Mouse (Mus musculus) naive thymus-derived CD4-positive, alpha-beta T cell, adult 2 months (primary cell): ENCODE results near the gene Mis18a.

Source experiments
- DNase-seq: peaks from one replicate; pipeline ENCODE4 v3.0.0-alpha.2; 2011; ENCODE audit warnings: low read depth

Mis18a gene

GRCm38 (mm10) chr16:90704161-90704825 lies 22.9 kb downstream of the Mis18a start:
- no peak for DNase-seq

DNA sequence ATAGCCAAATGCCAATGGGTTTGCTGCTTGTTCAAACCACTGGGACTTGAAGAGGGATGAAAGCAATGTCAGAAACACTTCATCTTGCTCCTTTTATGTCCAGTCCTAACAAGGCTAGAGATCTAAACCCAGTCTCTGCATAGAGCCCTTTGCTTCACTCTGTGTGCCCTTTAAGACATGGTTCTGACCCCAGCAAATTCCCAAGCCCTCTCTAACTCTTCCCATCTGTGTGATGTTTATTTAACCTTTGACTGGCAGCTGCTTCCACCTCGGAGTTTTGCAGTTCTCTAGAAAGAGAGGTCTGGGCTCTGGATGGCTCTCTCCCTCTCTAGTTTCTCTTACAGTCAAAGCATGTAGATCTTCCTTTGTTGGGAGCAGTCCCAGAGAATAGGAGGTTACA lies 23.6 kb downstream of the Mis18a start:
- DNase-seq: no peak

- no peak for DNase-seq
These were observed 25.7 kb downstream of the Mis18a start for GRCm38 (mm10) chr16:90701541-90701940.

- DNase-seq: no peak
These were observed 27.8 kb downstream of the Mis18a start for GRCm38 (mm10) chr16:90699390-90699789.

GRCm38 (mm10) chr16:90696306-90696705 lies 30.9 kb downstream of the Mis18a start:
- DNase-seq: no peak

GRCm38 (mm10) chr16:90695121-90695520 lies 32.1 kb downstream of the Mis18a start:
- DNase-seq: no peak

DNA sequence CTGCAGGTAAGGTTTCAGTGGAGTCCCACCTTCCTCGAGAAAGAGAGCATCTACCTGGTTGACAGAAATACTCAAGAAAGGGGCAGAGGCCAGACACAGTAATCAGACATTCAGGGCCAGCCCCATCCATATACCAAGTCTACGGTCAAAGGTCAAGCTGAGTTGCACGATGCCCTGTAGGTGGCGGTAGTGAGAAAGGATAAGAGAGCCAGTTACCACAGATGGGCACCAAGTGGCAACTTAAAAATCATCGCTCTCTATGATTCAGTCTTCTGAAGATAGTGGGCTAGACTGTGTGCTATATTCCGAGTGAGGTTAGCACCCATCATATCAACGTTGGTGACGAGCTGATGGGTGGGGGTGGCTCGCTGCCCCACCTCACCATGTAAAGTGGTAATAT lies 32.5 kb downstream of the Mis18a start:
- DNase-seq: peak; percentile 54

- no peak for DNase-seq
These were observed 33.6 kb downstream of the Mis18a start for GRCm38 (mm10) chr16:90693625-90694024.

GRCm38 (mm10) chr16:90692704-90693385 lies 34.4 kb downstream of the Mis18a start:
- DNase-seq: no peak

DNA sequence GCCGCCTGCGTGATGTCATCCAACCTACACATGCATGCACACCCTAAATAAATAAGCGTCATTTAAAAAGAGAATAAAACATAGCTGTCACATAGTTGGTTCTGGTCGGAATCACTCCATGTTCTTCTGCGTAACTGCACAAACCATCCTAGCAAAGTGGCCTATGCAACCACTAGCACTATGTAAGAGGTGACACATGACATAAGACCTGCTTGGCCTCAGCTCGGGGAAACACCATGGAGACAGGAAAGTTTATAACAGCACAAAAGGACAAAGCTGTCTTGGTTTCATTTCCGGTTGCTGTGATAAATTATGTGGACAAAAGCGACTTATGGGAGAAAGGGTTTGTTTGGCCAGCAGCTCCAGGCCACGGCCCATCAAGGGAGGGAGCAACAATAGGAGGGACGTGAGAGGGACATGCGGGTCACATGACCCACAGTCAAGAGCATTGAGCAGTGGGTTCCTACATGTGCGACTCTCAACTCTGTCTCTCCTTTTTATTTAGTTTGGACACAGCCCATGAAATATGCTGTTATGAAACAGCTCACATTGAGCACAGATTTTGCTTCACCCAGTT lies 39.4 kb downstream of the Mis18a start:
- no peak for DNase-seq

GRCm38 (mm10) chr16:90687011-90687410 lies 40.2 kb downstream of the Mis18a start:
- no peak for DNase-seq

- DNase-seq: no peak
These were observed 43.1 kb downstream of the Mis18a start for GRCm38 (mm10) chr16:90684092-90684491.

GRCm38 (mm10) chr16:90679984-90680383 lies 47.2 kb downstream of the Mis18a start:
- no peak for DNase-seq

DNA sequence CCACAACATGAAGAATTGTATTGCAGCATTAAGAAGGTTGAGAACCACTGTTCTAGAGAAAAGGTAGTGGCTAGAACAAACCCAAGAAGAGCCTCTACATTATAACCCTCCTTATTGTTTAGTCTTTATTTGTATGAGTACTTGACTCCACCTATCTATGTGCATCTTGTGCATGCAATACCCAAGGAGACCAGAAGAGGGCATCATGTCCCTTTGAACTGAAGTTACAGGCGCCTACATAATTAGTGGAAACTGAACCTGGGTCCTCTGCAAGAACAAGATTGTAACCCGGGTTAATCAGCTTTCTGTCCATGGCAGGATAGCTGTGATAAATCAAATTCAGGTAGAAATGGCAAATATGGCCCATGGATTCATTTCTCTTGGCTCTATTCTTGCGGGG lies 48.4 kb downstream of the Mis18a start:
- peak; percentile 2 for DNase-seq

DNA sequence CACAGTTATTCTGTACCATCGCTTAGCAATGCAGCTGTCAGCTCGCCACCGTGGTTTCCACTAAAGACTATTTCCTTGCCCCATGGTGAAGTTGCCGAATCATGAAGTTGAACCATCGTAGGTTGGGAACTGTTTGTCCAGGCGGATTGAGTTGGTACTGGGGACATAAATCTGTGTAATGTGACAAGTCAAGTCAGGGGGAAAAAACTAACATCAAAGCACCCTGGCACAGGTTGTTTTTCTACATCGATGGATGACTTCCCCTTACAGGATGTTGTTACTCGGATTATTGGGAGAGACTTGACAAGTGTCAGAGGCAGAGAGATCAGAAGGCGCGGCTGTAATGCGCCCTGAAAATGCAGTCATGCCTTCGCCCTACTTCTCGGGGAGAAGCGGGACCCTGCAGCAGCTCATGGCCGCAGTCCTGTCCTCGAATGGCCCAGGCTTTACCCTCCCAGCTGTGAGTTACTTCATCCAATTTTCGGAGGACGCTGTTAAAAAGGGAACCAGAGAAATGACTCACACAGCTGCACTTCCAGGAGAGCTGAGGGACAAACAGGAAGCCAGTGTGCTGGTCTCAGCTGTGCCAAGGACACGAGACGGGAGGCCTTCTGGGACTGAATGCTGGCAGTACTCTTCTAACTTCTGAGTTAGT lies 50.2 kb downstream of the Mis18a start:
- no peak for DNase-seq

DNA sequence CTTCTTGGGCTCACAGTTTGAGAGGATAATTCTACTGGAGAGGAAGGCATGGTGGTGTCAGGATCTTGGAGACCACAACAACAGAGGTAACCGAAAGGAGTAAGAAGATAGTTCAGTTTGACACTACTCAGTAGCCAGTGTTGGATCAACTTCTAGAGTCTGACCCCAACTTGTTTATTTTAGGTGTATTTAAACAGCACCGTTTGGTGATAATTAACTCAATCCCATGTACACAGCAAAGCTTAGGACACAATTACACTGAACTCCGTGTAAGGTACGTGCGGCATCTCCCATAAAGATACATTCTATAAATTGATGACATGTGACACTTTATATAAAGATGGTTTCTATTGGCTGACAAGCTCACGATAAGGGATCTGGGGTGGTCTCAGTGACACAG lies 52.6 kb downstream of the Mis18a start:
- no peak for DNase-seq

DNA sequence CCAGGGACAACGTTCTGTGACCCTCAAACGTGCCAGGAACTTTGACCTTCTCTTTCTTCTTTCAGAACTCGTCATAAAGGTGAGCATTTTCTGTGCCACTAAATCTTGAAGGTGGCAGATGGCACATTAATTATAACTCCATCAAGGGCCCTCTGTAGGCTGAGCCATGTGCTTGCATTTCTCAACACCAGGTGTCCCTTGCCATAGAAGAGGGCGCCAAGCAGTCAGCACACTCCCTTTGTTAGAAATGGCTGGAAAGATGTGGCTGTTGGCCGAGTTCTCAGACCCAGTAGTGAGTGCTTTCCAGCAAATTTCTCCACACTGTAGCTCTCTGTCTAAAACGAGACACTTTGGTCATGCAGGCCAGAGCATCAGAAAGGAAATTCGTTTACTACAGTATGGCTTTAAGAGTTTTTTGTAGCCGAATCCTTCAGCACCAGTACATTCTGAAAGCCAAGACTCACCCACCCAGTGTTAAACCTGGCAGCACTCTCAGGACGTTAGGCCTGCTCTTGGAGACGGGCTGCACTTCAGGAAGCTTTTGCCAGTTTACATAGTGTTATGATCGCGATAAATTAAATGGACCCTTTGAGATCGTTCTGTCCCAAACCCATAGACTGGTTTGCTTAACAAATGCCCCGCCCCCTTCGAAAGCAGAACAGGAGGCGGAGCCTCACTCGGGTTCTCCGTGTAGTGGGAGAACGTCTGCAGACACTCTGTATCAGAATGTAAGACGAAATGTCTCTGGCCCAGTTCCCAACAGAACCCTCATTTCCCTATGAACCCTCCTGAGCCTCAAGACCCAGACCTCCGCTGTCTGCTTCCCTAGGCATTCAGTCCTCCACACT lies 53.5 kb downstream of the Mis18a start:
- DNase-seq: no peak
